Mouse (Mus musculus): ENCODE results near the gene Olfr1197. TPM values are rescaled to one million over a fixed set of nuclear protein-coding genes. Genes with fewer than 3 reads are reported as not detected.

The Olfr1197 gene
- polyA plus RNA-seq (2012; rRNA removed): not detected in 2 replicates

- 89% methylated on average over 1 of the region's 1 CpGs for WGBS
- H3K4me1 ChIP-seq (ENCODE audit: control insufficient read depth, insufficient read depth, low read length): no peaks in the 10 kb centered on the region
- no peak within 1 kb of the TSS for H3K27ac ChIP-seq (ENCODE audit: insufficient read depth, low read length)
- H3K27me3 ChIP-seq (ENCODE audit: control insufficient read depth, insufficient read depth, low read length): no peaks in the 10 kb centered on the region
- H3K4me3 ChIP-seq (replicated peaks; ENCODE audit: insufficient read depth, low read depth, low read length): no peak within 1 kb of the TSS
- TF ChIP-seq POLR2A (IDR thresholded peaks at IDR 0.05; ENCODE audit: borderline replicate concordance, insufficient read depth, low read length) (no peak), CTCF (IDR thresholded peaks at IDR 0.05; ENCODE audit: borderline replicate concordance, insufficient read depth, low read depth, low read length) (no peak)
- DNase-seq: no peak
Measured at GRCm38 (mm10) chr2:88732266-88732665, at the start of gene Olfr1197. Gene Olfr1197, minus strand, starts transcription at chr2:88732366.

- no peak for DNase-seq
- Histone ChIP-seq H3K27ac (ENCODE audit: insufficient read depth, low read length) (no peak within 1 kb of the TSS), H3K4me1 (ENCODE audit: control insufficient read depth, insufficient read depth, low read length) (no peaks in the 10 kb centered on the region), H3K27me3 (ENCODE audit: control insufficient read depth, insufficient read depth, low read length) (no peaks in the 10 kb centered on the region), H3K4me3 (replicated peaks; ENCODE audit: insufficient read depth, low read depth, low read length) (no peak within 1 kb of the TSS)
- TF ChIP-seq CTCF (IDR thresholded peaks at IDR 0.05; ENCODE audit: borderline replicate concordance, insufficient read depth, low read depth, low read length): no peak
- TF ChIP-seq POLR2A (IDR thresholded peaks at IDR 0.05; ENCODE audit: borderline replicate concordance, insufficient read depth, low read length): no peak
- 78% methylated on average over 2 of the region's 2 CpGs for WGBS
Measured at GRCm38 (mm10) chr2:88770388-88770787, 38.2 kb upstream of the Olfr1197 start, which contains the start of gene Olfr1200. Gene Olfr1200, minus strand, starts transcription at chr2:88770488.

- DNase-seq: no peak
- Histone ChIP-seq H3K27ac (ENCODE audit: insufficient read depth, low read length) (no peak within 1 kb of the TSS), H3K4me1 (ENCODE audit: control insufficient read depth, insufficient read depth, low read length) (no peaks in the 10 kb centered on the region), H3K4me3 (replicated peaks; ENCODE audit: insufficient read depth, low read depth, low read length) (no peak within 1 kb of the TSS), H3K27me3 (ENCODE audit: control insufficient read depth, insufficient read depth, low read length) (no peaks in the 10 kb centered on the region)
- TF ChIP-seq CTCF (IDR thresholded peaks at IDR 0.05; ENCODE audit: borderline replicate concordance, insufficient read depth, low read depth, low read length): no peak
- TF ChIP-seq POLR2A (IDR thresholded peaks at IDR 0.05; ENCODE audit: borderline replicate concordance, insufficient read depth, low read length): no peak
- WGBS: 91% methylated on average over 2 of the region's 2 CpGs
Measured at GRCm38 (mm10) chr2:88760369-88760768, 28.2 kb upstream of the Olfr1197 start, which contains the start of gene Olfr1199. Gene Olfr1199, minus strand, starts transcription at chr2:88760469.

- no peak for TF ChIP-seq POLR2A (IDR thresholded peaks at IDR 0.05; ENCODE audit: borderline replicate concordance, insufficient read depth, low read length)
- TF ChIP-seq CTCF (IDR thresholded peaks at IDR 0.05; ENCODE audit: borderline replicate concordance, insufficient read depth, low read depth, low read length): no peak
- H3K27me3 ChIP-seq (ENCODE audit: control insufficient read depth, insufficient read depth, low read length): no peaks in the 10 kb centered on the region
- no peak within 1 kb of the TSS for H3K27ac ChIP-seq (ENCODE audit: insufficient read depth, low read length)
- no peak within 1 kb of the TSS for H3K4me3 ChIP-seq (replicated peaks; ENCODE audit: insufficient read depth, low read depth, low read length)
- 97% methylated on average over 2 of the region's 2 CpGs for WGBS
- no peak for DNase-seq
- H3K4me1 ChIP-seq (ENCODE audit: control insufficient read depth, insufficient read depth, low read length): no peaks in the 10 kb centered on the region
Measured at GRCm38 (mm10) chr2:88751270-88751669, 19.1 kb upstream of the Olfr1197 start, which contains the start of gene Olfr1198. Gene Olfr1198, minus strand, starts transcription at chr2:88751370.

- Histone ChIP-seq H3K4me3 (replicated peaks; ENCODE audit: insufficient read depth, low read depth, low read length) (no peak overlapping the region), H3K27me3 (ENCODE audit: control insufficient read depth, insufficient read depth, low read length) (no peaks in the 10 kb centered on the region), H3K4me1 (ENCODE audit: control insufficient read depth, insufficient read depth, low read length) (no peaks in the 10 kb centered on the region), H3K27ac (ENCODE audit: insufficient read depth, low read length) (no peak overlapping the region)
- DNase-seq: no peak
- WGBS: 71% methylated on average over 3 of the region's 3 CpGs
- TF ChIP-seq POLR2A (IDR thresholded peaks at IDR 0.05; ENCODE audit: borderline replicate concordance, insufficient read depth, low read length) (no peak), CTCF (IDR thresholded peaks at IDR 0.05; ENCODE audit: borderline replicate concordance, insufficient read depth, low read depth, low read length) (no peak)
Measured at GRCm38 (mm10) chr2:88743379-88743778, 11.2 kb upstream of the Olfr1197 start.

- 84% methylated on average over 2 of the region's 2 CpGs for WGBS
- TF ChIP-seq CTCF (IDR thresholded peaks at IDR 0.05; ENCODE audit: borderline replicate concordance, insufficient read depth, low read depth, low read length) (no peak), POLR2A (IDR thresholded peaks at IDR 0.05; ENCODE audit: borderline replicate concordance, insufficient read depth, low read length) (no peak)
- Histone ChIP-seq H3K27me3 (ENCODE audit: control insufficient read depth, insufficient read depth, low read length) (no peaks in the 10 kb centered on the region), H3K4me1 (ENCODE audit: control insufficient read depth, insufficient read depth, low read length) (no peaks in the 10 kb centered on the region), H3K4me3 (replicated peaks; ENCODE audit: insufficient read depth, low read depth, low read length) (no peak within 1 kb of the TSS), H3K27ac (ENCODE audit: insufficient read depth, low read length) (no peak within 1 kb of the TSS)
- no peak for DNase-seq
Measured at GRCm38 (mm10) chr2:88704497-88704896, 27.7 kb downstream of the Olfr1197 start, which contains the start of gene Olfr1196. Gene Olfr1196, minus strand, starts transcription at chr2:88704597.

- no peaks in the 10 kb centered on the region for H3K4me1 ChIP-seq (ENCODE audit: control insufficient read depth, insufficient read depth, low read length)
- no peaks in the 10 kb centered on the region for H3K27me3 ChIP-seq (ENCODE audit: control insufficient read depth, insufficient read depth, low read length)
- no peak for DNase-seq
- H3K27ac ChIP-seq (ENCODE audit: insufficient read depth, low read length): no peak within 1 kb of the TSS
- H3K4me3 ChIP-seq (replicated peaks; ENCODE audit: insufficient read depth, low read depth, low read length): no peak within 1 kb of the TSS
- TF ChIP-seq CTCF (IDR thresholded peaks at IDR 0.05; ENCODE audit: borderline replicate concordance, insufficient read depth, low read depth, low read length): no peak
- TF ChIP-seq POLR2A (IDR thresholded peaks at IDR 0.05; ENCODE audit: borderline replicate concordance, insufficient read depth, low read length): no peak
Measured at GRCm38 (mm10) chr2:88689087-88689486, 43.1 kb downstream of the Olfr1197 start, which contains the start of gene Olfr1195. Gene Olfr1195, minus strand, starts transcription at chr2:88689187.

Other genes starting within 250 kb of the Olfr1197 start
- gene Olfr1184, start 248.8 kb downstream of the Olfr1197 start, polyA plus RNA-seq (2012; rRNA removed): not detected in 2 replicates
- gene Olfr1185-ps1, start 239.0 kb downstream of the Olfr1197 start, polyA plus RNA-seq (2012; rRNA removed): not detected in 2 replicates
- not detected in 2 replicates for gene Olfr1186, start 213.8 kb downstream of the Olfr1197 start, polyA plus RNA-seq (2012; rRNA removed)
- not detected in 2 replicates for gene Olfr1188, start 175.4 kb downstream of the Olfr1197 start, polyA plus RNA-seq (2012; rRNA removed)
- not detected in 2 replicates for gene Olfr1189, start 145.9 kb downstream of the Olfr1197 start, polyA plus RNA-seq (2012; rRNA removed)
- not detected in 2 replicates for gene Olfr1191-ps1, start 91.8 kb downstream of the Olfr1197 start, polyA plus RNA-seq (2012; rRNA removed)
- gene Olfr1192-ps1, start 83.9 kb downstream of the Olfr1197 start, polyA plus RNA-seq (2012; rRNA removed): not detected in 2 replicates
- not detected in 2 replicates for gene Olfr1193, start 56.7 kb downstream of the Olfr1197 start, polyA plus RNA-seq (2012; rRNA removed)
- gene Olfr1195, start 43.2 kb downstream of the Olfr1197 start, polyA plus RNA-seq (2012; rRNA removed): not detected in 2 replicates
- gene Olfr1196, start 27.8 kb downstream of the Olfr1197 start, polyA plus RNA-seq (2012; rRNA removed): not detected in 2 replicates
- gene Olfr1198, start 19.0 kb upstream of the Olfr1197 start, polyA plus RNA-seq (2012; rRNA removed): not detected in 2 replicates
- not detected in 2 replicates for gene Olfr1199, start 28.1 kb upstream of the Olfr1197 start, polyA plus RNA-seq (2012; rRNA removed)
- not detected in 2 replicates for gene Olfr1200, start 38.1 kb upstream of the Olfr1197 start, polyA plus RNA-seq (2012; rRNA removed)
- gene Olfr1201, start 60.7 kb upstream of the Olfr1197 start, polyA plus RNA-seq (2012; rRNA removed): not detected in 2 replicates
- gene Olfr1202, start 82.1 kb upstream of the Olfr1197 start, polyA plus RNA-seq (2012; rRNA removed): not detected in 2 replicates
- gene Olfr1205, start 97.4 kb upstream of the Olfr1197 start, polyA plus RNA-seq (2012; rRNA removed): not detected in 2 replicates
- gene Olfr1204, start 116.9 kb upstream of the Olfr1197 start, polyA plus RNA-seq (2012; rRNA removed): not detected in 2 replicates
- gene Olfr1206, start 130.9 kb upstream of the Olfr1197 start, polyA plus RNA-seq (2012; rRNA removed): not detected in 2 replicates
- not detected in 2 replicates for gene Olfr1208, start 169.9 kb upstream of the Olfr1197 start, polyA plus RNA-seq (2012; rRNA removed)
- gene Olfr1209, start 182.8 kb upstream of the Olfr1197 start, polyA plus RNA-seq (2012; rRNA removed): not detected in 2 replicates
- not detected in 2 replicates for gene Olfr1211, start 205.7 kb upstream of the Olfr1197 start, polyA plus RNA-seq (2012; rRNA removed)
- gene Olfr1212, start 221.6 kb upstream of the Olfr1197 start, polyA plus RNA-seq (2012; rRNA removed): not detected in 2 replicates
- gene Gm13762, start 247.9 kb upstream of the Olfr1197 start, polyA plus RNA-seq (2012; rRNA removed): not detected in 2 replicates

All from cerebellum, adult 2 months (tissue).